Mouse (Mus musculus) cerebral cortex, adult 2 months (tissue): ENCODE measurements around the gene Ccdc50.

Source experiments
- WGBS: fragments of 180-500 bp; shearing (Covaris S2); methylation state at CpG from one replicate; pipeline ENCODE4 v1.1.7; 2018; 5-methylcytosine and 5-hydroxymethylcytosine counted together

The Ccdc50 gene

GRCm38 (mm10) chr16:27395251-27396037, 6.8 kb downstream of the Ccdc50 start:
- WGBS, result 24% methylated on average over 4 of the region's 4 CpGs

DNA sequence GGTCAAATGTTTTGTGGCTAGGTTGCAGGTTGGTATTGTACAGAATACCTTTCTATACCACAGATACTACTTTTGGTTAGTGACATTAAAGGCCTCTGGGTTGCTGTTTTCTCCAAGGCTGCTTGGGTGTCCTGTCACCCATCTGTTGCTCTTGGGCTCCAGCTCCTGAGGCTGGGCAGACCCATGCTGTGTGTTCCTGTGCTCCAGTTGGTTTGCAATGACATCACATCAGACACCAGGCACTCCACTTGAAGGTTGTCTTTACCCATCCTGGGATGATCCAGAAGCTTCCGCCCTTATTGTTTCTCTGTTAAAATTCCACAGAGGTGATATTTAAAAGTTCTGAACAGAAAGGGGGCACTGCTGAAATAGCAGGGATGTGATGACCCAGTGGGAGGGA, 8.3 kb downstream of the Ccdc50 start:
- WGBS, result 97% methylated on average over 1 of the region's 1 CpGs

GRCm38 (mm10) chr16:27399026-27399718, 10.5 kb downstream of the Ccdc50 start:
- WGBS, result 83% methylated on average over 3 of the region's 3 CpGs

- WGBS, result 77% methylated on average over 6 of the region's 6 CpGs
These were observed 11.1 kb downstream of the Ccdc50 start for GRCm38 (mm10) chr16:27399719-27400253.

- 46% methylated on average over 2 of the region's 2 CpGs for WGBS
These were observed 12.9 kb downstream of the Ccdc50 start for GRCm38 (mm10) chr16:27401579-27401978.

DNA sequence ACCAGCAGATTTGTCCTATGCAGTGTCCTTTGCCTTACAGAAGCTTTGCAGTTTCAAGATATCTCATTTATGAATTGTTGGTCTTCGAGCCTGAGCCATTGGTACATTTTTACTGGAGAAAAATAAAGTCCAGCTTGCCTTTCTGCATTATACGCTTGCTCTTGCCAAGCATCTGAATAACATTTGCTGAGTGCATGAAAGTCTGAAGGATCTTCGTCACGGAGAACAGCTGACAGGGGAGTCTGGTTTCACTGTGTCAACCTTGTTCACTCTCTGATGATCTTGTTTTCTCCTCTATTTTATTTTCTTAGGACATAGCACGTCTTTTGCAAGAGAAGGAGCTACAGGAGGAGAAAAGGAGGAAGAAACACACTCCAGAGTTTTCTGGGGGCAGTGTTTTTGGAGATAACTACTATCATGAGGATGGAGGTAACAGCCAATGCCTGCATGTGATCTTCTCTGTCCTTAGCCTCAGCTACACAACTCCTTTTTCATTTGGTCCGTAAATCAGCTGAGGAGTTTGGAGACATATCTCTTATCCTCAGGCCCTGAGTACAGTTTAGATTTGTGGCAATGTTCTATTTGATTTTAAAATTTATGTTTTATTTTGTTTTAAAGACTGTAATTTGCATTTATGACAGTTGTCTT, 28.4 kb downstream of the Ccdc50 start:
- WGBS, result 67% methylated on average over 6 of the region's 6 CpGs

GRCm38 (mm10) chr16:27417632-27418031, 29.0 kb downstream of the Ccdc50 start:
- WGBS, result 85% methylated on average over 3 of the region's 3 CpGs

DNA sequence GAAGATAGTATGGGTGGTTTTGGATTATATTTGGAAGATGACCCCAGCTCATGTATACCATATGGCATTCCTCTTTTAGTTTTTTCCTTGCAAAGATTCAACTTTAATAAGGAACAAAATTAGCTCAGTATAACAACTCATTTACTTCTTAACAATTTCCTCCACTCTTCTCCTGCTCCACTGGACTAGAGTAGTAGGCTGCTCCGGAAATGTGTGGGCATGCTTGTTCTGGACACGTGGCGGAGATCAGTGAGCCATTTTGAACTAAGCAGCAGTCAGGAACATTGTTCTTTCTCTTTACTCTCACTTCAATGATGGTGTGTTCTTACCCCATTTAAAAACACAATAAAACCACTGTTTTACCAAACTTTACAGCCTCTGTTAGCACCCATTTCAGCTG, 32.3 kb downstream of the Ccdc50 start:
- WGBS, result 55% methylated on average over 3 of the region's 3 CpGs

- WGBS, result 73% methylated on average over 3 of the region's 3 CpGs
These were observed 46.4 kb downstream of the Ccdc50 start for GRCm38 (mm10) chr16:27435034-27435433.

- WGBS, result 65% methylated on average over 3 of the region's 3 CpGs
These were observed 55.3 kb downstream of the Ccdc50 start for GRCm38 (mm10) chr16:27443941-27444340.

DNA sequence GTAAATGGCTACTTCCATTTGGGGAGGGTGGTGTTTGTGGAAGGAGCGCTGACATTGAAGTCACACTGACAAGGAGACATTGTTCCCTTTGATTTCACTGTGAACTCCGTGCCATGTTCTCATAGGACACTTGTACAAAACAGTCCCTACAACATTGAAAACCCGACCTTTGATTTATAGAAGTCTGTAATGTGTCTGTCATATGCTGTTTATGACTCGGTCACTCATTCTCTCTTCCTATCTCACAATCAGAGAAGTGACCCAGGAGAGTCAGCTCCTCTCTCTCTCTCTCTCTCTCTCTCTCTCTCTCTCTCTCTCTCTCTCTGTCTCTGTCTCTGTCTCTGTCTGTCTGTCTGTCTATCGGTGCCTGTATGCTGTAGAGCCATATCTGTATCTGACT, 60.7 kb downstream of the Ccdc50 start:
- 82% methylated on average over 5 of the region's 5 CpGs for WGBS

GRCm38 (mm10) chr16:27450655-27451054, 62.0 kb downstream of the Ccdc50 start:
- over 99% methylated on average over 2 of the region's 2 CpGs for whole genome bisulfite sequencing

DNA sequence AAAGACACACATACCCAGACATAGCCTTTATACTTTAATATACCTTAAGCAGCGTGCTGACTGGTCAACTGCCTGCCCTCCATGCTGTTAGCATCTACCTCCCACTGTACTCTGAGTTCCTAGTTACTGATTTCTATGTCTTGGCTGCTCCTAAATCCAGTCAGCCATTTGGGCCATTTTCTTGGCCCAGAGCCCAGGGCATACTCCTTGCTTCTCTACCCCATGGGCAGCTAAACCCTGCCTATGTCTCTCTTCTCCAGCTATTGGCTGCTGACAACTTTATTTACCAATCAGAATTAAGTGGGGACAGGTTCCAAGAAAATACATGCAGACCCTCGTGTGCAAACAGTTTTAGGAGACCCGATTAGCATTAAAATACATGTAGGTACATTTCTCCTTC, 64.7 kb downstream of the Ccdc50 start:
- 66% methylated on average over 3 of the region's 3 CpGs for WGBS

DNA sequence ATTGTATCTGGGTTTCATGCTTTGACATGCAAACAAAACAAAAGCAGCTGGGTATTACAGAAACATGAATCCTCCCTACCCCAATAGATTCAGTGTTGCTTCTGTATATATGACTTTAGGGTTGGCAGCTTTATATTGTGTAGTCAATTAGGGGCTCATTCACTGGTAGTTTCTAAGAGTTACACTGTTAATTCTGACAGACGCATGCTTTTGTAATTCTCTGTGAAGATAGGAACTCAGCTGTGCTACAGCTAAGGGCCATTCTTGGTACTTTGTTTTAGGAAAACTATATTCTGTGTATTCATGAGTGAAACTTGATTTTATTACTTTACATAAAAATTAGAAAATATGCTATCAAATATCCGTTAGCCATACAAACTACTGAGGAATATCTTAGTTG, 65.2 kb downstream of the Ccdc50 start:
- WGBS, result 80% methylated on average over 2 of the region's 2 CpGs

- 18% methylated on average over 4 of the region's 4 CpGs for WGBS
These were observed 68.6 kb downstream of the Ccdc50 start for GRCm38 (mm10) chr16:27457273-27457672.

DNA sequence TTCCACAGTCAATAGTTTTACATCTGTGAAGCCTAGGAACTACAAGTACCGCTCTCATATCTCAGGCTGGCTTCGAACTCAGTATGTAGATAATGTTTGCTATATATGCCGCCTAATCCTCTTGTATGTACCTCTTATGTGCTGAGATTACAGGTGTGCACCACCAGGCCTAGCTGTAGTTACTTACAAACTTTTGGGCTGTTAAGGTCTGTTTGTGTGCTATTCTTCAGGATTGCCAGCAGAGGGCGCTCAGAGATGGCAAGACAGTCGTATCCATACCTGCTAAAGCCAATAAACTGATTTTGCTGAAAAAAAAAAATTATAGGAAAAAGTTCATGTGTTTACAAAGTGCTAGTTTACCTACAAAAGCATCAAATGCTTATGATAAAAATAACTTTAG, 80.1 kb downstream of the Ccdc50 start:
- 22% methylated on average over 5 of the region's 5 CpGs for WGBS

- 84% methylated on average over 6 of the region's 6 CpGs for WGBS
These were observed 82.7 kb downstream of the Ccdc50 start for GRCm38 (mm10) chr16:27471389-27471788.

DNA sequence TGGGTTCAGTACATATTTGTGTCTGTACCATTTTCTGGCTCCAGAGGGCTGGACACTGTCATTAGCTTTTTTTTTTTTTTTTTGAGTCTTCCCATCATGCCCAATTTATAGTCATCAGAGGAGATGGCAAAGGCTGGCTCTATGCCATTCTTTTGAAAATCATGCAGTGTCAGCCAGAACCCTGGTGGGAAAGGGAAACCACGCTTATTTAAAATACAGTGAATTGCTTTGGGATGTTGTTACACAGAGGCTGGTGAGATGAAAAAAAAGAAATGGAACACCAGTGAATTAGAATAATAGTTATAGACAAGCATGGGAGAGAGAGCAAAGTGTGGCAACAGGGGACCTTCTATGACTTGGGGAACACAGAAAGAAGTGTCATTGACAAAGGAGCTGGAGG, 95.2 kb downstream of the Ccdc50 start:
- WGBS, result 52% methylated on average over 1 of the region's 1 CpGs
